ENCODE assay signal across 8 mouse cellular contexts in the genomic region with DNA sequence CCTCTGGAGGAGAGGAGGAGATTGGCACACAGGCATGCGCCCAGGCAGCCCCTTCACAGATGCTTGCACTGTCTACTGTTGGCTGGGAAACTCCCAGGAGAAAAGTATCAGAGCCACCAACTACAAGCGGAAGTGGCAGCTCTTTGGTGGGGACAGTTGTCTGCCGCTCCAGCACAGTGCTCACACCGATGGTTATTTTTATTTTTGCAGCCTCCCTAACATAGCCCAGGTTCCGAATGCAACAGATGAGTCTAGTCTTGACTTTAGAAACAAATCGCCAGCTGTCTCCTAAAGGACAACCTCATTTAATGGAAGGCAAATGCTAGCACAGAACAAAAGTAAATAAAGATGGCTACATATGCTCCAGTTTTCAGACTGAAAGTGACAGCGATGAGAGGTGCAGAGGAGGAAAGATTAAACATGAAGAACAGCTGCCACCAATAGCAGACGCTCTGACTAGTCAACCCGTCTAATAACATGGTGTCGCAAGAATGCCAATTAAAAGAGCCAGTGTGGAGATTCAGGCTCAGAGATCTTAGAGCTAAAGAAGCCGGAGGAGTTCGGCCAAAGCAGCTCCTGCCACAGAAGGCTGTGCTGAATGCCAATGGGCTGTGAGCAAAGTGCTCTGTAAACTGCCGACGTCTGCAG.
DNase-seq lines count a peak whose midpoint lies in the region; ATAC-seq and TF ChIP-seq lines count a peak whose summit lies in the region.

No protein-coding gene starts in this region.

- TF ChIP-seq EP300 in heart, adult 2 months (IDR thresholded peaks at IDR 0.05; ENCODE audit: insufficient read depth, low read depth, low read length) = no peak

- H3K4me3 ChIP-seq in heart, adult 2 months = no peak overlapping the region; the same call in 1 of the 2 replicates
- no peak overlapping the region for H3K4me3 ChIP-seq in midbrain, embryonic 15.5 days
- no peak overlapping the region for H3K4me3 ChIP-seq in cerebellum, adult 2 months (replicated peaks; ENCODE audit: insufficient read depth, low read depth, low read length)
- H3K4me3 ChIP-seq in liver, embryonic 11.5 days (ENCODE audit: low read depth, low read length) = no peak overlapping the region

- no peak overlapping the region for H3K9ac ChIP-seq in heart, adult 2 months (ENCODE audit: low read depth, low read length)
- H3K9ac ChIP-seq in midbrain, embryonic 15.5 days = no peak overlapping the region
- H3K9ac ChIP-seq in liver, embryonic 11.5 days (ENCODE audit: low read depth, low read length) = no peak overlapping the region

- TF ChIP-seq POLR2A in heart, adult 2 months (IDR thresholded peaks at IDR 0.05; ENCODE audit: insufficient read depth, low read depth, low read length) = no peak
- TF ChIP-seq POLR2A in cerebellum, adult 2 months (IDR thresholded peaks at IDR 0.05; ENCODE audit: borderline replicate concordance, insufficient read depth, low read length) = no peak

- WGBS in heart, adult 2 months = 57% methylated on average over 14 of the region's 14 CpGs
- 18% methylated on average over 14 of the region's 14 CpGs for WGBS in midbrain, embryonic 15.5 days
- WGBS in cerebellum, adult 2 months = 54% methylated on average over 14 of the region's 14 CpGs
- 71% methylated on average over 14 of the region's 14 CpGs for WGBS in liver, embryonic 11.5 days

- no peaks in the 10 kb centered on the region for H3K9me3 ChIP-seq in midbrain, embryonic 15.5 days
- H3K9me3 ChIP-seq in liver, embryonic 11.5 days (ENCODE audit: control insufficient read depth, low read length) = no peaks in the 10 kb centered on the region

- no peaks in the 10 kb centered on the region for H3K36me3 ChIP-seq in heart, adult 2 months (ENCODE audit: control insufficient read depth, insufficient read depth, low read length)
- H3K36me3 ChIP-seq in midbrain, embryonic 15.5 days (replicated peaks) = no peaks in the 10 kb centered on the region
- no peaks in the 10 kb centered on the region for H3K36me3 ChIP-seq in liver, embryonic 11.5 days (ENCODE audit: control insufficient read depth, insufficient read depth, low read length)

- peak overlapping the region; percentile 2; the same call in 1 of the 2 replicates for H3K27ac ChIP-seq in heart, adult 2 months
- H3K27ac ChIP-seq in midbrain, embryonic 15.5 days = peak overlapping the region; percentile 68
- H3K27ac ChIP-seq in cerebellum, adult 2 months (ENCODE audit: insufficient read depth, low read length) = no peak overlapping the region
- H3K27ac ChIP-seq in liver, embryonic 11.5 days (ENCODE audit: low read depth, low read length) = no peak overlapping the region

- no peak for DNase-seq in heart, adult 2 months
- DNase-seq in heart, adult 8-10 months (ENCODE audit: low spot score) = no peak
- DNase-seq in embryo, embryonic 11 days = peak; percentile 27
- peak; percentile 80 to 86 for DNase-seq in layer of hippocampus, adult 8-10 months (ENCODE audit: low spot score in 2 of 2)
- DNase-seq in cerebellum, adult 2 months = no peak
- no peak for DNase-seq in liver, embryonic 11.5 days (ENCODE audit: low spot score)

- ATAC-seq in midbrain, embryonic 15.5 days (replicated peaks) = 0 out of 2 replicates have a peak, but pooled peaks have one; percentile 21
- no peak for ATAC-seq in megakaryocyte, adult 5-6 weeks (ENCODE audit: poor library complexity, severe bottlenecking)
- no peak for ATAC-seq in liver, embryonic 11.5 days (replicated peaks; ENCODE audit: low FRiP score)

- intact Hi-C loops in heart, adult 2 months (cut with DNase I) = no loop called here

- no peaks in the 10 kb centered on the region for H3K27me3 ChIP-seq in heart, adult 2 months (ENCODE audit: control insufficient read depth, insufficient read depth, low read length)
- no peaks in the 10 kb centered on the region for H3K27me3 ChIP-seq in midbrain, embryonic 15.5 days (replicated peaks)
- no peaks in the 10 kb centered on the region for H3K27me3 ChIP-seq in cerebellum, adult 2 months (ENCODE audit: control insufficient read depth, insufficient read depth, low read length)
- H3K27me3 ChIP-seq in liver, embryonic 11.5 days (replicated peaks; ENCODE audit: control insufficient read depth, insufficient read depth, low read length) = no peaks in the 10 kb centered on the region

- no peak for TF ChIP-seq CTCF in heart, adult 2 months (IDR thresholded peaks at IDR 0.05)
- TF ChIP-seq CTCF in cerebellum, adult 2 months (IDR thresholded peaks at IDR 0.05; ENCODE audit: borderline replicate concordance, insufficient read depth, low read depth, low read length) = no peak

- H3K79me2 ChIP-seq in heart, adult 2 months (replicated peaks; ENCODE audit: control insufficient read depth, insufficient read depth, low read length) = no peaks in the 10 kb centered on the region

- peaks cover 3% of the 10 kb centered on the region for H3K4me1 ChIP-seq in heart, adult 2 months (ENCODE audit: control insufficient read depth, insufficient read depth, low read length)
- peaks cover 54% of the 10 kb centered on the region for H3K4me1 ChIP-seq in midbrain, embryonic 15.5 days
- peaks cover 21% of the 10 kb centered on the region for H3K4me1 ChIP-seq in cerebellum, adult 2 months (ENCODE audit: control insufficient read depth, insufficient read depth, low read length)
- no peaks in the 10 kb centered on the region for H3K4me1 ChIP-seq in liver, embryonic 11.5 days (replicated peaks; ENCODE audit: control insufficient read depth, insufficient read depth, low read length)

- peak overlapping the region; percentile 20; the same call in 1 of the 2 replicates for H3K4me2 ChIP-seq in midbrain, embryonic 15.5 days
- no peak overlapping the region for H3K4me2 ChIP-seq in liver, embryonic 11.5 days

Comparison
In these comparisons a context has a peak if more than half of its experiments do, and no peak if none do; other contexts are left out.
1. DNase-seq: peak in embryo, embryonic 11 days (single experiment) and layer of hippocampus, adult 8-10 months (2 of 2); none in heart, adult 2 months (0 of 2), heart, adult 8-10 months (single experiment), cerebellum, adult 2 months (0 of 2) and liver, embryonic 11.5 days (single experiment).
2. H3K27ac ChIP-seq: peak in heart, adult 2 months (single experiment) and midbrain, embryonic 15.5 days (single experiment); none in cerebellum, adult 2 months (single experiment) and liver, embryonic 11.5 days (single experiment).